Mouse (Mus musculus): Measurements from ENCODE around the gene Nepro.

The Nepro gene

GRCm38 (mm10) chr16:44724083-44724787 is at the start of gene Nepro:
Gene Nepro (plus strand): TSS chr16:44724301.
- peak; percentile 85 for DNase-seq (ENCODE audit: low read depth, low spot score)

GRCm38 (mm10) chr16:44676357-44676756 is 47.7 kb upstream of the Nepro start:
- DNase-seq (ENCODE audit: low read depth, low spot score), result no peak

GRCm38 (mm10) chr16:44679082-44679481 is 45.0 kb upstream of the Nepro start:
- no peak for DNase-seq (ENCODE audit: low read depth, low spot score)

GRCm38 (mm10) chr16:44679503-44679971 is 44.6 kb upstream of the Nepro start:
- peak; percentile 62 for DNase-seq (ENCODE audit: low read depth, low spot score)

GRCm38 (mm10) chr16:44680756-44681498 is 43.2 kb upstream of the Nepro start:
- no peak for DNase-seq (ENCODE audit: low read depth, low spot score)

- DNase-seq (ENCODE audit: low read depth, low spot score), result no peak
These were observed 39.5 kb upstream of the Nepro start for GRCm38 (mm10) chr16:44684646-44685045.

- DNase-seq (ENCODE audit: low read depth, low spot score), result no peak
These were observed 38.7 kb upstream of the Nepro start for GRCm38 (mm10) chr16:44685401-44685800.

- peak; percentile 52 for DNase-seq (ENCODE audit: low read depth, low spot score)
These were observed 36.9 kb upstream of the Nepro start for GRCm38 (mm10) chr16:44686991-44687718.

GRCm38 (mm10) chr16:44687719-44688420 is 36.2 kb upstream of the Nepro start:
- DNase-seq (ENCODE audit: low read depth, low spot score), result no peak

GRCm38 (mm10) chr16:44688507-44688906 is 35.6 kb upstream of the Nepro start:
- no peak for DNase-seq (ENCODE audit: low read depth, low spot score)

- DNase-seq (ENCODE audit: low read depth, low spot score), result no peak
These were observed 33.6 kb upstream of the Nepro start for GRCm38 (mm10) chr16:44690501-44690900.

GRCm38 (mm10) chr16:44691066-44691465 is 33.0 kb upstream of the Nepro start:
- DNase-seq (ENCODE audit: low read depth, low spot score), result no peak

GRCm38 (mm10) chr16:44691561-44692141 is 32.5 kb upstream of the Nepro start:
- DNase-seq (ENCODE audit: low read depth, low spot score), result no peak

GRCm38 (mm10) chr16:44692541-44692940 is 31.6 kb upstream of the Nepro start:
- DNase-seq (ENCODE audit: low read depth, low spot score), result no peak

- DNase-seq (ENCODE audit: low read depth, low spot score), result no peak
These were observed 30.4 kb upstream of the Nepro start for GRCm38 (mm10) chr16:44693695-44694094.

GRCm38 (mm10) chr16:44695214-44695858 is 28.8 kb upstream of the Nepro start:
- no peak for DNase-seq (ENCODE audit: low read depth, low spot score)

GRCm38 (mm10) chr16:44695859-44696620 is 28.1 kb upstream of the Nepro start:
- DNase-seq (ENCODE audit: low read depth, low spot score), result peak; percentile 63

- DNase-seq (ENCODE audit: low read depth, low spot score), result no peak
These were observed 26.5 kb upstream of the Nepro start for GRCm38 (mm10) chr16:44697473-44698205.

- DNase-seq (ENCODE audit: low read depth, low spot score), result no peak
These were observed 22.9 kb upstream of the Nepro start for GRCm38 (mm10) chr16:44701155-44701554.
